Mouse (Mus musculus): ENCODE results near the gene Lilra6. TPM values are rescaled to one million over a fixed set of nuclear protein-coding genes. Genes with fewer than 3 reads are reported as not detected.
"Not testable (repeated sequence)": the region's sequence is repeated elsewhere in the genome, so short reads cannot be mapped to it uniquely, and the experiment has no call there.

The Lilra6 gene
- 1.2 and 2.2 TPM in 2 replicates for polyA plus RNA-seq (2012; rRNA removed)

DNA sequence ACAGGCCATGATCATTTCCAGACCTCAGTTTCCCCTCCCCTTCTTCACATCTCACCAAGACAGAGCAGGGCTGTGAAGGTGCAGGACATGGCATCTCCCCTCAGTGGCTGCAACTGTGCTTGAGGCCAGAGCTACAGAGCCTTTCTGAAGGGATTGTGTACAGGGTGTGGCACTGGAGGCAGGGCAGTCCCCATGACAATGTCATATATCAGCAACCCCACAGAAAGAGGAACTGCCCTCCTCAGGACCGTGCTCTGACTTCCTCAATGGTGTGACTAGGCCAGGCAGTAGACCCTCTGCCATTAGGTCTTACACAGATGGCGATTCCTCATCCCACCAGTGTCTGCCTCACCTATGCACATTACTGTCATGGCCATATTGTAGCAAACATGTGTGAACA lies at the start of gene Lilra6:
TSS of gene Lilra6 (minus strand) at position 117 of the 400 bp plus-strand sequence.
- H3K36me3 ChIP-seq (ENCODE audit: control insufficient read depth, insufficient read depth, low read length); DNase-seq; H3K4me1 ChIP-seq (replicated peaks; ENCODE audit: control insufficient read depth, insufficient read depth, low read length); H3K4me3 ChIP-seq (ENCODE audit: control insufficient read depth, insufficient read depth, low read length); H3K27ac ChIP-seq (ENCODE audit: control insufficient read depth, insufficient read depth, low read length); H3K27me3 ChIP-seq (ENCODE audit: control insufficient read depth, insufficient read depth, low read length): not testable (repeated sequence)
- 13% methylated on average over 2 of the region's 2 CpGs for WGBS

DNA sequence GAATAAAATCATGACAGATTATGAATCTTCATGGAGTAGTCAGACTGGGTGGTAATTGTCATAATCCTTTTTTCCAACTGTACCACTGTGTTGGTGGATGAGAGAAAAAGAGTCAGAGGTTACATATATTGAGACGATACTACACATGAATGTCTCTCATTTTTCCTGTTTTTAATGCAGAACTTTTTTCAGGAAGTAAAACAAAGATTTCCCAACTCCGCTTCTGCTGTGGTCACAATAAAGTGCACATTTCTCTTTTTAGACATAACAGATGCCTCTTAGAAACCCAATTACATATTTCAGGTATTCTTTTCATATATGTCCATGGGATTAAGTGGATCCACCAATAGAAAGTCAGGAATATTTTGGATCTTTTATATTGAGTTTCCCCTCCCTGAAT lies 46.7 kb upstream of the Lilra6 start:
- no peaks in the 10 kb centered on the region for H3K4me1 ChIP-seq (replicated peaks; ENCODE audit: control insufficient read depth, insufficient read depth, low read length)
- whole genome bisulfite sequencing = 84% methylated on average over 2 of the region's 2 CpGs
- H3K27ac ChIP-seq (ENCODE audit: control insufficient read depth, insufficient read depth, low read length) = no peak overlapping the region
- DNase-seq = no peak
- no peaks in the 10 kb centered on the region for H3K27me3 ChIP-seq (ENCODE audit: control insufficient read depth, insufficient read depth, low read length)
- TF ChIP-seq CTCF (IDR thresholded peaks at IDR 0.05; ENCODE audit: borderline replicate concordance, control insufficient read depth, extremely low read depth, insufficient read depth, low read length, poor library complexity) (no peak), POLR2A (IDR thresholded peaks at IDR 0.05; ENCODE audit: control insufficient read depth, extremely low read depth, insufficient read depth, low read length, poor library complexity) (no peak)
- H3K4me3 ChIP-seq (ENCODE audit: control insufficient read depth, insufficient read depth, low read length) = no peak overlapping the region
- H3K36me3 ChIP-seq (ENCODE audit: control insufficient read depth, insufficient read depth, low read length) = no peaks in the 10 kb centered on the region

DNA sequence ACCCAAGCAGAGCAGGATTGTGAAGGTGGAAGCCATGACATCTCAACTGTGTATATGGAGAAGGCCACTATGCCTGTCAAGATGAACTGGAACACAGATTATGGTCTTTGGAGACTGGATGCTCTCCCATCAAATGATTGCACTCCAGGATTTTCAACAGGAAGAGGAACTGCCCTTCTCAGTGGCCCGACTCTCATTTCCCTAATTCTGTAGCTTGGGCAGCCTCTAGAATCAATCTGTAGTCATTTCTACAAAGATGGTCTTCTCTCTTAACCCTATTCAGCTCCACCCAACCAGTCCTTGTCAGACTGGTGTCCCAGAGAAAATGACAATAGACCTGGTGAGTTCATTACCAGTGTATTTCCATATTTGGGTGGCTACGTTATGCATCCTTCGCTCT lies 42.1 kb upstream of the Lilra6 start:
- H3K4me3 ChIP-seq (ENCODE audit: control insufficient read depth, insufficient read depth, low read length) = no peak overlapping the region
- H3K36me3 ChIP-seq (ENCODE audit: control insufficient read depth, insufficient read depth, low read length) = no peaks in the 10 kb centered on the region
- no peak for DNase-seq
- H3K4me1 ChIP-seq (replicated peaks; ENCODE audit: control insufficient read depth, insufficient read depth, low read length) = no peaks in the 10 kb centered on the region
- WGBS = 86% methylated on average over 3 of the region's 3 CpGs
- H3K27ac ChIP-seq (ENCODE audit: control insufficient read depth, insufficient read depth, low read length) = no peak overlapping the region
- no peak for TF ChIP-seq POLR2A (IDR thresholded peaks at IDR 0.05; ENCODE audit: control insufficient read depth, extremely low read depth, insufficient read depth, low read length, poor library complexity)
- no peak for TF ChIP-seq CTCF (IDR thresholded peaks at IDR 0.05; ENCODE audit: borderline replicate concordance, control insufficient read depth, extremely low read depth, insufficient read depth, low read length, poor library complexity)
- no peaks in the 10 kb centered on the region for H3K27me3 ChIP-seq (ENCODE audit: control insufficient read depth, insufficient read depth, low read length)

DNA sequence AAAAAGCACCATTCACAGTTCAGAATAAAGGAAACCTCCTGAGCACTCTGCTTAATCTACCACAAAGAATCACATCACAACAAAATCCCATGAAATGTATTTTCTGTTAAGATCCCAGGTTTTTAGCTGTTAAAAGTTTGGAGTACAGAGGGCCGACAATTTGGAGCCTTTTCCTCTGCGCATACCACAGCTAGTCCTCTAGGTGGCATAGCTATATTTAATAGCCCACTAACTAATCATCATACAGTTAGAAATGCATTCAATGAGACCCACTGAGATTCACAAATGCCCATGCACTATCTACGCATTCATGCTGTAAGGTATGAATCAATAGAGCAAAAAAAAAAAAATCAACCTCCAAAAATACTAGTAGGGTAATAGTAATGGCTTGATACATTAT lies 33.9 kb upstream of the Lilra6 start:
- TF ChIP-seq CTCF (IDR thresholded peaks at IDR 0.05; ENCODE audit: borderline replicate concordance, control insufficient read depth, extremely low read depth, insufficient read depth, low read length, poor library complexity) (no peak), POLR2A (IDR thresholded peaks at IDR 0.05; ENCODE audit: control insufficient read depth, extremely low read depth, insufficient read depth, low read length, poor library complexity) (no peak)
- WGBS = 65% methylated on average over 3 of the region's 3 CpGs
- Histone ChIP-seq H3K4me1 (replicated peaks; ENCODE audit: control insufficient read depth, insufficient read depth, low read length) (no peaks in the 10 kb centered on the region), H3K27ac (ENCODE audit: control insufficient read depth, insufficient read depth, low read length) (no peak overlapping the region), H3K36me3 (ENCODE audit: control insufficient read depth, insufficient read depth, low read length) (no peaks in the 10 kb centered on the region), H3K4me3 (ENCODE audit: control insufficient read depth, insufficient read depth, low read length) (no peak overlapping the region), H3K27me3 (ENCODE audit: control insufficient read depth, insufficient read depth, low read length) (no peaks in the 10 kb centered on the region)
- no peak for DNase-seq

DNA sequence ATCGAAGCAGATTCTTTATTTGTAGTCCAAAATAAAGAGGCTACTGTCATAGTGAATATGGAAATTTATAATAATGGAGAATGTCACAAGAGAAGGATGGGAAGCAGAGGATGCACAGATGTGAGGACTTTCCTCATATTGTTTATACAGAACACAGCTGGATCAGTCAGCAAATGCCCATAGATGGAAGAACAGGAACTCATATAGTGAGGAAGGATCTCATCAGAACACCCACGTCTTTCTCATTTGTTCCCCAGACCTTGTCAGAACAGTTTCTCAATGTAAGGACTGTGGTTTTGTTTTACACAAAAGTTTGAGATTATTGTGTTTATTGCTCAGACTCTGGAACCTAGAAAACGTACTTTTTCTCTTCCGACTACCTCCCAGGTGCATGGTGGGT lies 32.9 kb upstream of the Lilra6 start:
- TF ChIP-seq CTCF (IDR thresholded peaks at IDR 0.05; ENCODE audit: borderline replicate concordance, control insufficient read depth, extremely low read depth, insufficient read depth, low read length, poor library complexity) (no peak), POLR2A (IDR thresholded peaks at IDR 0.05; ENCODE audit: control insufficient read depth, extremely low read depth, insufficient read depth, low read length, poor library complexity) (no peak)
- Histone ChIP-seq H3K27me3 (ENCODE audit: control insufficient read depth, insufficient read depth, low read length) (no peaks in the 10 kb centered on the region), H3K4me1 (replicated peaks; ENCODE audit: control insufficient read depth, insufficient read depth, low read length) (no peaks in the 10 kb centered on the region), H3K27ac (ENCODE audit: control insufficient read depth, insufficient read depth, low read length) (no peak overlapping the region), H3K4me3 (ENCODE audit: control insufficient read depth, insufficient read depth, low read length) (no peak overlapping the region), H3K36me3 (ENCODE audit: control insufficient read depth, insufficient read depth, low read length) (no peaks in the 10 kb centered on the region)
- no peak for DNase-seq
- WGBS = 79% methylated on average over 4 of the region's 4 CpGs

DNA sequence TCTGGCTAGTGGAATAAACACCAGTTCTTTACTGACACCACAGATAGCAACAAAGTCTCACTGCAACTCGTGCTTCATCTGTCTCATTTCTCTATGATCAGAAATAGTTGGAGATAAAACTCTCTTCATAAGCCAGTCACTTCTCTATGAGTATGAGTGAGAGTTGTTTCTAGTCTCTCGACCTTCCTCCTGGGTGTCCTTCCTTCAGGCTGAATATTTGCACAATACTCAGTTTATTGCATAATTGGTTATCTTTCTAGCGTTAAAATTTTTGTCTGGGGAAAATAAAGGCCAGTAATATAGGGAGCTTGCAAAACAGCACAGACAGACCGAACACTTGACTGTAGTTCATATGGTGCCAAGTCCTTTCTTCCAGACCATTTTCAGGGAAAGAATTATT lies 30.8 kb upstream of the Lilra6 start:
- 80% methylated on average over 4 of the region's 4 CpGs for WGBS
- TF ChIP-seq POLR2A (IDR thresholded peaks at IDR 0.05; ENCODE audit: control insufficient read depth, extremely low read depth, insufficient read depth, low read length, poor library complexity) (no peak), CTCF (IDR thresholded peaks at IDR 0.05; ENCODE audit: borderline replicate concordance, control insufficient read depth, extremely low read depth, insufficient read depth, low read length, poor library complexity) (no peak)
- DNase-seq = no peak
- Histone ChIP-seq H3K4me3 (ENCODE audit: control insufficient read depth, insufficient read depth, low read length) (no peak overlapping the region), H3K4me1 (replicated peaks; ENCODE audit: control insufficient read depth, insufficient read depth, low read length) (no peaks in the 10 kb centered on the region), H3K27ac (ENCODE audit: control insufficient read depth, insufficient read depth, low read length) (no peak overlapping the region), H3K36me3 (ENCODE audit: control insufficient read depth, insufficient read depth, low read length) (no peaks in the 10 kb centered on the region), H3K27me3 (ENCODE audit: control insufficient read depth, insufficient read depth, low read length) (no peaks in the 10 kb centered on the region)

DNA sequence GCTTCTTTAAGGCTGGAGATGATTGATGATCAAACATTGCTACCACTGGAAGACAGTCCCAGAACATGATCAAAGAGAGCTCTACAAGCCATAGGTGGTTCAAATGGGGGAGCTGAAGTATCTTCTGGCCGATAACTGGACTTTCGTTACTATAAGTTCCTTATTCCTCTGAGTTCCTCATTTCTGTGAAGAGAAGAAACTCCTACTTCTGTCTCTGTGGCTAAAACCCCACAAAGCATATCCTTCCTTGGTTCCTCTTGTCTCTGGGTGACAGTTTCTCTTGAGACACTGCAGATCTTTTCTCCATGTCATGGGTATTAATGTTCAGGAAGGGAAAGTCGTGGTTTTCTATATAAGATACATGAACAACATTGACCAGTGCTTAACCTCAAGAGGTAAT lies 25.6 kb upstream of the Lilra6 start:
- no peak for DNase-seq
- TF ChIP-seq CTCF (IDR thresholded peaks at IDR 0.05; ENCODE audit: borderline replicate concordance, control insufficient read depth, extremely low read depth, insufficient read depth, low read length, poor library complexity) = no peak
- TF ChIP-seq POLR2A (IDR thresholded peaks at IDR 0.05; ENCODE audit: control insufficient read depth, extremely low read depth, insufficient read depth, low read length, poor library complexity) = no peak
- 7% methylated on average over 3 of the region's 3 CpGs for WGBS

More for the DNA sequence above, 25.6 kb upstream of the Lilra6 start:
- Histone ChIP-seq H3K27ac (ENCODE audit: control insufficient read depth, insufficient read depth, low read length) (no peak overlapping the region), H3K36me3 (ENCODE audit: control insufficient read depth, insufficient read depth, low read length) (no peaks in the 10 kb centered on the region), H3K27me3 (ENCODE audit: control insufficient read depth, insufficient read depth, low read length) (no peaks in the 10 kb centered on the region), H3K4me3 (ENCODE audit: control insufficient read depth, insufficient read depth, low read length) (no peak overlapping the region), H3K4me1 (replicated peaks; ENCODE audit: control insufficient read depth, insufficient read depth, low read length) (no peaks in the 10 kb centered on the region)

All from thymus, adult 2 months (tissue).